Mouse (Mus musculus): ENCODE measurements at regions not wholly inside any gene's neighbourhood (a gene's known extent, or its start where the extent isn't known, plus 50 kb on each side); places are given as distances from the start of the nearest gene placed in this dataset.

DNA sequence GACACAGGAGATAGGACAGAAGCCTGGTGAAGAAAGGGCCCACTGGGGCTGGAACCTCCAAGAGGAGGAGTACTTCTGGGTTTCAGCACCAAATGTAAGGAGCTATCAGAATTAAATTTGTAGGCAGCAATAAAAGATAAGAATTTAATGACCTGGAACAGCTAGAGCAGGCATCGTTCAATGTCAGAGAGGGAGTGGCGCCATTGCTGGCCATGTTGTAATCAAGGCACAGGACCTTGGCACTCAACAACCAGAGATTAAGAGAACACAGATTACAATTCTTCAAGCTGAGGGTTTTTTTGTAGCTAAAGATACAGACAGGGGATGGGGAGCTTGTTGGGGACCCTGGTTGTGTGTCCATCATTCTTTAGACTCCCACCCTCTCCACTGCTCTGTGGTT, 101.0 kb upstream of the Dio3 start:
- no peak overlapping the region for H3K9ac ChIP-seq (replicated peaks; ENCODE audit: low read length, poor library complexity, severe bottlenecking)
- H3K9me3 ChIP-seq (ENCODE audit: low read length), result no peaks in the 10 kb centered on the region
- H3K4me3 ChIP-seq (ENCODE audit: low read depth, low read length), result no peak overlapping the region
- no peak for TF ChIP-seq CTCF (IDR thresholded peaks at IDR 0.05)
- ATAC-seq (ENCODE audit: low FRiP score), result no peak
- H3K27ac ChIP-seq (ENCODE audit: low read depth, low read length), result no peak overlapping the region
- 96% methylated on average over 2 of the region's 2 CpGs for WGBS
- H3K4me1 ChIP-seq (ENCODE audit: insufficient read depth, low read length), result no peaks in the 10 kb centered on the region
- no peak overlapping the region for H3K4me2 ChIP-seq (ENCODE audit: low read depth, low read length, poor library complexity, severe bottlenecking)
- H3K36me3 ChIP-seq (ENCODE audit: insufficient read depth, low read length), result no peaks in the 10 kb centered on the region
- DNase-seq (ENCODE audit: low spot score), result no peak
- no peaks in the 10 kb centered on the region; the same call in 1 of the 2 replicates for H3K27me3 ChIP-seq (ENCODE audit: insufficient read depth, low read length)

DNA sequence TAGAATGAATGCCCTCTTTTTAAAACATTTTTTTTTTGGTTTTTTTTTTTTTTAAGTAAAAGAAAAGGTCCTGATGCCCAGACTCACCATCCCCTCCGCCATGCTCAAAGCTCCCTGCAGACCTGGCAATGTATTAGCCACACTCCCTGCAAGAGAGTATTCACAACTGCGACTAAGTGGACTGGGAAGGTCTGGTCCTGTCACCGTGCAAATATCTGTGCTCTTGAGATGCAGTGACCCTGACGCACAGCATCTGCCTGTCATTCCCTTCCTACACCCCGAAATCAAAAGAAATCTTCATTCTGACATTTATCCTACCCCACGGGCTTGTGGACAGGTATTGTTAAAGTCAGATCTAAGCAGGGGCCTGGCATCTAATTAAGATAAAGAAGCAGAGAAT, 95.4 kb upstream of the Dio3 start:
- Histone ChIP-seq H3K27ac (ENCODE audit: low read depth, low read length) (no peak overlapping the region), H3K4me2 (ENCODE audit: low read depth, low read length, poor library complexity, severe bottlenecking) (no peak overlapping the region), H3K27me3 (ENCODE audit: insufficient read depth, low read length) (peaks cover 24% of the 10 kb centered on the region), H3K9ac (replicated peaks; ENCODE audit: low read length, poor library complexity, severe bottlenecking) (no peak overlapping the region), H3K4me3 (ENCODE audit: low read depth, low read length) (no peak overlapping the region), H3K4me1 (ENCODE audit: insufficient read depth, low read length) (no peaks in the 10 kb centered on the region; the same call in 1 of the 2 replicates), H3K36me3 (ENCODE audit: insufficient read depth, low read length) (no peaks in the 10 kb centered on the region), H3K9me3 (ENCODE audit: low read length) (no peaks in the 10 kb centered on the region)
- WGBS, result 22% methylated on average over 6 of the region's 6 CpGs
- TF ChIP-seq CTCF (IDR thresholded peaks at IDR 0.05), result no peak
- ATAC-seq (ENCODE audit: low FRiP score) (no peak), DNase-seq (ENCODE audit: low spot score) (no peak)

DNA sequence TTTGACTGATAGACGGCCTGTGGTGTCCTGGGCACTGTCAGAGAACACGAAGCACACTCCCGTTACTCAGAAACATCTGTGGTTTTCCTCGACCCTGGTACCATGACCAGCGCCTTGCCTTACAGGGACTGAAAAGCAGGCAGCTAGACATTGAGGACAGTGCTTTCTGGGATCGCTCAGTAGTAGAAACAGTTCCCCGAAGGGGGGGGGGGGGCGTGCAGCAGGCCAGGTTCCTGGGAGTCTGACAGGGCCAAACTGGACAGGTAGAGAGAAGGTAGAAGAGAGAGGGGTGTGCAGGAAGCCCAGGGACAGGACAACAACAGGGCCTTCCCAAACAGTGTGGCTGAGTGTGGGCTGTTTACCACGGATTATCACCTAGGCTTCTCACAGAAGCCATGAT, 93.5 kb upstream of the Dio3 start:
- no peak overlapping the region for H3K9ac ChIP-seq (replicated peaks; ENCODE audit: low read length, poor library complexity, severe bottlenecking)
- H3K9me3 ChIP-seq (ENCODE audit: low read length), result no peaks in the 10 kb centered on the region
- peaks cover 37% of the 10 kb centered on the region for H3K27me3 ChIP-seq (ENCODE audit: insufficient read depth, low read length)
- WGBS, result 43% methylated on average over 8 of the region's 9 CpGs
- no peaks in the 10 kb centered on the region for H3K36me3 ChIP-seq (ENCODE audit: insufficient read depth, low read length)
- ATAC-seq (ENCODE audit: low FRiP score) (no peak), DNase-seq (ENCODE audit: low spot score) (no peak)
- no peaks in the 10 kb centered on the region; the same call in 1 of the 2 replicates for H3K4me1 ChIP-seq (ENCODE audit: insufficient read depth, low read length)
- no peak overlapping the region for H3K27ac ChIP-seq (ENCODE audit: low read depth, low read length)
- no peak overlapping the region for H3K4me2 ChIP-seq (ENCODE audit: low read depth, low read length, poor library complexity, severe bottlenecking)
- TF ChIP-seq CTCF (IDR thresholded peaks at IDR 0.05), result no peak
- no peak overlapping the region for H3K4me3 ChIP-seq (ENCODE audit: low read depth, low read length)

DNA sequence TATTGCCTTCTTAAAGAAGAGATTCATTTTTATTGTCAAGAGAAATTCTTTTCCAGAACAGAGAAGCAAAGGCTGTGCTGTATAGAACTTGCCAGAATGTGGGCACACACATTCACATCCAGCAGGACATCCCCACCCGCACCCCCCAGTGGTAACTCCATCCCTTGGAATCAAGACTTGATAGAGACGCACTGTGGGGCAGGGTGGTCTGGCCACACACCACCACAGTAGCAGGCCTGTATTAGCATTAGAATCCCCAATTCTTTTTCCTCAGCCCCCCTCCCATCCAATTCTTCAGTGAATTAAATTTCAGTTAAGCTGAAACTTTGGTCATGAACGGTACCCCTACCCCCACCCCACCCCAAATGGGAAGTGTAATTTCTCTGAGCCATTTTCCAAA, 92.5 kb upstream of the Dio3 start:
- ATAC-seq (ENCODE audit: low FRiP score) (no peak), DNase-seq (ENCODE audit: low spot score) (no peak)
- Histone ChIP-seq H3K9ac (replicated peaks; ENCODE audit: low read length, poor library complexity, severe bottlenecking) (no peak overlapping the region), H3K4me1 (ENCODE audit: insufficient read depth, low read length) (no peaks in the 10 kb centered on the region; the same call in 1 of the 2 replicates), H3K27ac (ENCODE audit: low read depth, low read length) (no peak overlapping the region), H3K4me3 (ENCODE audit: low read depth, low read length) (no peak overlapping the region), H3K36me3 (ENCODE audit: insufficient read depth, low read length) (no peaks in the 10 kb centered on the region), H3K4me2 (ENCODE audit: low read depth, low read length, poor library complexity, severe bottlenecking) (no peak overlapping the region), H3K9me3 (ENCODE audit: low read length) (no peaks in the 10 kb centered on the region), H3K27me3 (ENCODE audit: insufficient read depth, low read length) (peaks cover 44% of the 10 kb centered on the region)
- WGBS, result 31% methylated on average over 3 of the region's 3 CpGs
- no peak for TF ChIP-seq CTCF (IDR thresholded peaks at IDR 0.05)

DNA sequence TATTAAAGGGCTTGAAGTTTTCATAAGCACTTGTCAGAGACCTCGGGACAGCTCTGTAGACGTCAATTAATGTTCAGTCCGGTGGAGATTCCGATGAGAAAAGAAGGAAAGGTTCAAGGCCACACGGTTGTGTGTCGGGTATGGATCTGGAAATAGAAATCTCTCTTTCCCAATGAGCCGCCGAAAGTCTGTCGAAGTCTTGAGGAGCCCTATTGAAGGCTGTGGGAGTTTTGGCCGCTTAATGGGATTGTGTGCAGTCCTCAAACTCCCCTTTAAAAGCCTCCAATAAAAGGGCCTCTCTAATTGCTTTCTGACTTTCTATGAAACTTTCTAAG, 92.0 kb upstream of the Dio3 start:
- H3K4me1 ChIP-seq (ENCODE audit: insufficient read depth, low read length), result no peaks in the 10 kb centered on the region; the same call in 1 of the 2 replicates
- H3K9ac ChIP-seq (replicated peaks; ENCODE audit: low read length, poor library complexity, severe bottlenecking), result no peak overlapping the region
- no peak overlapping the region for H3K27ac ChIP-seq (ENCODE audit: low read depth, low read length)
- H3K36me3 ChIP-seq (ENCODE audit: insufficient read depth, low read length), result no peaks in the 10 kb centered on the region
- H3K4me3 ChIP-seq (ENCODE audit: low read depth, low read length), result no peak overlapping the region
- TF ChIP-seq CTCF (IDR thresholded peaks at IDR 0.05), result no peak
- no peaks in the 10 kb centered on the region for H3K9me3 ChIP-seq (ENCODE audit: low read length)
- DNase-seq (ENCODE audit: low spot score), result no peak
- H3K27me3 ChIP-seq (ENCODE audit: insufficient read depth, low read length), result peaks cover 47% of the 10 kb centered on the region
- ATAC-seq (ENCODE audit: low FRiP score), result no peak
- no peak overlapping the region for H3K4me2 ChIP-seq (ENCODE audit: low read depth, low read length, poor library complexity, severe bottlenecking)
- 20% methylated on average over 10 of the region's 10 CpGs for WGBS

DNA sequence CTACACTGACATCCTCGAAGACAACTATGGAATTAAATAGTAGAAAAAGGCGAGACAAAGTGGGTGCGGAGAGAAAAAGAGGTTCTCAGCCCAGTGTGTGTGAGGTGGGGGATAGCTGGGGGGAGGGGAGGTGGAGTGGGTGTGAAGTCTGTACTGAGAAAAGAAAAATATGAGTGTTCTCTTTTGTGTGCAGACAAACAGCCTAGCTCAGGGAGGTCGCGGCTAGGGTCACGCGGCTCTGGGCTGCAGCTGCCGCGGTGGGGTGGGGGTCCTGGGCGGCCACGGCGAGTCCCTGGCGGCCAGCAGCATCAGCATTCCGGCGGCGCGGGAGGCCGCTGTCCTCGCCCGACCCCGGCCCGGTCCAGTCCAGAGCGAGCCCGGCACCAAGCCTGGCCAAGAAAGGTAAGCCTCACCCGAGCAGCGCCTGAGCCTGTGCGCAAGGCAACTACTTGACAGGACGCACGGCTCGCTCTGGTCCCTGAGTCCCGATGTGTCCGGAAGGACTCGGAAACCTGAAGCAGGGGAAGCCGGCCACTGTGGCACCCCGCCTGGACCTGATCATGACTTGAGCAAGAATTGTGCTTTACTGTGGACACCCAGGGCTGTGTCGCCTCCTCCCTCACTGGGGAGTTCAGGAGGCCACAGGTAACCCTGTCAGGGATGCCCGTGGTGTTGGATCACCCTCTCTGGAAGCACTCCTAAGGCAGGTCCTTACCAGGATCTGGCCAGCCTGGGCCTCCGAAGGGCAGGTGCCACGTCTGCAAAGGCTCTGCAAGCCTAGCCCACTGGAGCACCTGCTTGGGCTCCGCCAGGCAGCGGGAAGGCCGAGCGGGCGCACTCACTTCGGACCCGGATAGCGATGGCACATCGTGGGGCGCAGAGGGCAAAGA, 91.4 kb upstream of the Dio3 start:
- WGBS, result 3% methylated on average over 44 of the region's 49 CpGs

More for the DNA sequence above, 91.4 kb upstream of the Dio3 start:
- no peak overlapping the region for H3K9ac ChIP-seq (replicated peaks; ENCODE audit: low read length, poor library complexity, severe bottlenecking)
- no peaks in the 10 kb centered on the region for H3K9me3 ChIP-seq (ENCODE audit: low read length)
- H3K4me1 ChIP-seq (ENCODE audit: insufficient read depth, low read length), result no peaks in the 10 kb centered on the region; the same call in 1 of the 2 replicates
- ATAC-seq (ENCODE audit: low FRiP score), result no peak
- DNase-seq (ENCODE audit: low spot score), result no peak
- H3K36me3 ChIP-seq (ENCODE audit: insufficient read depth, low read length), result no peaks in the 10 kb centered on the region
- peak overlapping the region; percentile 25; the same call in 1 of the 2 replicates for H3K4me2 ChIP-seq (ENCODE audit: low read depth, low read length, poor library complexity, severe bottlenecking)
- no peak overlapping the region for H3K27ac ChIP-seq (ENCODE audit: low read depth, low read length)
- no peak overlapping the region for H3K4me3 ChIP-seq (ENCODE audit: low read depth, low read length)
- peaks cover 52% of the 10 kb centered on the region for H3K27me3 ChIP-seq (ENCODE audit: insufficient read depth, low read length)
- no peak for TF ChIP-seq CTCF (IDR thresholded peaks at IDR 0.05)

Data from midbrain, postnatal 0 days (tissue).